Mouse (Mus musculus) frontal cortex, adult (tissue): Measurements from ENCODE around the gene Dmwd.
A peak's percentile ranks its signal among the peaks of the same experiment; 100 is the strongest.

Experiments used
- ATAC-seq: cut with Nextera tagmentation; 2 replicates; pipeline ENCODE4 v1.9.2; 2017; ENCODE audit warnings: mild to moderate bottlenecking, moderate library complexity, mixed read lengths; ENCODE audit not compliant: low TSS enrichment

Dmwd gene

DNA sequence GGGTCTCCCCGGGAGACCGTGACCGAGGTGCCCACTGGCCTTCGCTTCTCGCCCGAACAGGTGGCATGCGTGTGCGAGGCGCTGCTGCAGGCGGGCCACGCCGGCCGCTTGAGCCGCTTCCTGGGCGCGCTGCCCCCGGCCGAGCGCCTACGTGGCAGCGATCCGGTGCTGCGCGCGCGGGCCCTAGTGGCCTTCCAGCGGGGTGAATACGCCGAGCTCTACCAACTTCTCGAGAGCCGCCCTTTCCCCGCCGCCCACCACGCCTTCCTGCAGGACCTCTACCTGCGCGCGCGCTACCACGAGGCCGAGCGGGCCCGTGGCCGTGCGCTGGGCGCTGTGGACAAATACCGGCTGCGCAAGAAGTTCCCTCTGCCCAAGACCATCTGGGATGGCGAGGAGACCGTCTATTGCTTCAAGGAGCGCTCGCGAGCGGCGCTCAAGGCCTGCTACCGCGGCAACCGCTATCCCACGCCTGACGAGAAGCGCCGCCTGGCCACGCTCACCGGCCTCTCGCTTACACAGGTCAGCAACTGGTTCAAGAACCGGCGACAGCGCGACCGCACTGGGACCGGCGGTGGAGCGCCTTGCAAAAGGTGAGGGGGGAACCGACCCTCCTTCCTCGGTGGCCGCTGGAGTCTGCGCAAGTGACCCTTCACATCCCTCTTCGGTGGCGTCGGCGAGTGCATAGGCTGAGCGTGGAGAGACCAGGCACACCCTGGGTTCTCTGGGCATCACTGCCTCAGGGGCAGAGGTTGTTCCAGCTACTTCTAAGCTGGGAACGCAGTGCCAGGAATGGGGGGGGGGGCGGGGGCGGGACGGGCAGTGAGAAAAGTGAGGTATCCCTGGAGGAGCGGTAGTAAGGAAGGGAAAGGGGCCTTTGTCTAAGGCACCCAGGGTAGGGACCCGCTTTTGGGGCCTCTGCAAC is 19.1 kb downstream of the Dmwd start:
- no peak for ATAC-seq

DNA sequence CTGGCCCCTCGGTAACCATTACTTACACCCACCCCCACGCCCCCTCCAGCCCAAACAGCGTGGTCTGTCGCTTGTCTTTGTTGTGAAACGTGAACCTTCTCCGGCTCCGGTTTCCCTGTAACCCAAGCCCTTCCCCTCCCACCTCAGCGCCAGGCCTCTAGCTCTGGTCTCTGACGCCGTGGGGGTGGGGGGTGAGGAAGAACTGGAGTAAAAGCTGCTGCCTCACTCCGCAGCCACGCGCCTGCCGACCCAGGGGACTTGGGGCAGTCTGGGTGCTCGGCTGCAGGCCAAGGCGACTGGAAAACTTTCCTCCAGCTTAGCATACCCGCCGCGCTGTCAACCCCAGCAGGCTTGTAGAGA is 19.7 kb downstream of the Dmwd start:
- no peak for ATAC-seq

- no peak for ATAC-seq
These were observed 20.5 kb downstream of the Dmwd start for GRCm38 (mm10) chr7:19096421-19096976.

DNA sequence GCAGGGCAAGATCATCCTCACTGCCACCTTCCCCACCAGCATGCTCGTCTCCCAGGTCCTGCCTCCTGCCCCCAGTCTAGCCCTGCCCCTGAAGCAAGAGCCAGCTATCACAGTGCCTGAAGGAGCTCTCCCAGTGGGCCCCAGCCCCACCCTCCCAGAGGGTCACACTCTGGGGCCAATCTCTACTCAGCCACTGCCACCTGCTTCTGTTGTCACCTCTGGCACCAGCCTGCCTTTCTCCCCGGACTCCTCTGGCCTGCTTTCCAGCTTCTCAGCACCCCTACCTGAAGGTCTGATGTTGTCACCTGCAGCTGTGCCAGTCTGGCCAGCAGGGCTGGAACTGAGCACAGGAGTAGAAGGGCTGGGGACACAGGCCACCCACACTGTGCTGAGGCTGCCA is 21.2 kb downstream of the Dmwd start:
- ATAC-seq, result no peak

DNA sequence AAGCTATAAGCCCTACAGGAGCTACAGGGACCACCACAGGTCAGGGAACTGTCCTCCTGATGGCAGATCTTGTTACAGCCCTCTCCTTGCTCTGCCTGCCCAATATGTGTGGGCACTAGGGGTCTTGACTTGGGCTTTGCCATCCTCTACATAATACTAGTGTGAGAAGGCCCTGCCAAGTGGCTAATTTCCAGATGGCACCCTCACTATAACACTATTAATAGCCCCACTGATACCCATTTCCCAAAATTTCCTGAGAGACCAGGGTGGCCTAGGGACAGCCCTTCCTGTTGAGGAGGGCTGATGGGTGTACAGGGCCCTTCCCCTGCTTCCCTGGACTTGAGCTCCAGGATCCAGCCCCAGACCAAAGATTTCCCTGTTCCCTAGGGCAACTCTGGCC is 21.8 kb downstream of the Dmwd start:
- ATAC-seq, result no peak

DNA sequence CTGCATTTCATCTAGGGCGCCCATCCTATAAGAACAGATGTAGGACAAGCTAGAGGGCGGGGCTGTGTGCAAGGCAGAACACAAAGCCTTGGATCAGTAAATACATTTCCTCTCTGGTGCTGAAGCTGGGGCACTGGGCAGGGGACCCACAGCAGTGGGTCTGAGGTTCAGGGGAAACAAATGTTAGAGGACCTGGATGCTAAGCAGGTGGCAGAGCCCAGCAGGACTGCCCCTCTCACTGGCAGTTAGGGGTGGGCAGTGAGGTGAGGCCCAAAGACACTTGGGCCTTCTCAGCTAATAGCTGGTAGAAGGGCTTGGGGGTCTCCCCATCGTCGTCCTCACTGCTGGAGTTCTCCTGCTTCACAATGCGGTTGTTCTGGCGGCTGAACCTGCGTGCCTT is 22.8 kb downstream of the Dmwd start:
- ATAC-seq, result no peak

DNA sequence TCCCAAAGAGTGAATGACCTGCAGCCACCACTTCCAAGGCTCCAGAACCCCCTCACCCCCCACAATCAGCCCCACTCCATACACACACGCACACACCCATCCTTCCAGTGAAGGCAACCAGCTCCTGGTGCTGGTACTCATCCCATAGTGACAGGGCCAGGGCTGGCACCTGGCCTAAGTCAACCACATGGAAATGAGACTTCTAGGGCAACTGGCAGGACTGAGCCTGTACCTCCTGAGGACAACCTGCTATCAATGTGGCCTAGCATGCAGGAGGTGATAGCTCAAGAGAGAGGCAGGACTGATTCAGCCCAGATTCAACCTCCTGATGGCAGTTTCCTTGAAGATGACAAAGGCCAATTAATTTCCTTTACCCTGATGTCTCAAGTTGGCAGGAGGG is 24.3 kb downstream of the Dmwd start:
- ATAC-seq, result no peak

DNA sequence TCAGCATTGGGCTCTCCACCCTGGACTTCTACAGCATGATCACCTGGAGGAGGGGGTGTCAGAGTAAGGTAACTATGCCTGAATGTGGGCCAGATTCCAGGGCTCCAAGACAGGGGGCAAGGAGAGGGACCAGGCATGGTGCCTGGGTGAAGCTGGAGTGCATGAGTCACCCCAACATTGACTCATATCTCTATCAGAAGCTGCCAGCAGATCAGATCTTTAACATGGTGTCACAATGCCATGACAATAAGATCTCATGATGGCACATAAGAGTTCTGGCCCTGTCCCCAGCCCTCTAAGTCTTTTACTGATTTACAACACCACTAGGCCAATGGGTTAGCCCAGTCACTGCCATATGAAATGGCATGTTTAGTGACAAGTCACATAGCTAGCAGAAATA is 27.7 kb downstream of the Dmwd start:
- no peak for ATAC-seq

- ATAC-seq, result no peak
These were observed 28.5 kb downstream of the Dmwd start for GRCm38 (mm10) chr7:19104486-19104885.

DNA sequence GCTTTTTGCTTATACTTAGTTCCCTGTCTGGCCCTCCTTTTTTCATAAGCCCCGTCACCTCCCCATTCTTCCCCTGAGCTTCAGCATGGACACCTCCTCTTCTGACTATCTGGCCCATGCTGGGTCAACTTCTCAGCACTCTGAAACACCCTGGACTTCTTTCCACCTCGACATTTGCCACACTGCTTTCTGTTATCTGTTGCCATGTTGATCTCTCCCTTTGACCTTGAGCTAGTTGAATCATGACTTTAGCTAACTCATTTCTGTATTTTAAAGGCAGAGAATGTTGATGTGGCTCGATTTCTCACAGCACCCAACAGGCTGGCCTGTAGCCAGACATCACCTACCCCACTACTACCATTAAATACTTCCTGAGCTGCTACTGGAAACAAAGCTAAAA is 31.4 kb downstream of the Dmwd start:
- no peak for ATAC-seq

- ATAC-seq, result no peak
These were observed 33.5 kb downstream of the Dmwd start for GRCm38 (mm10) chr7:19109565-19109964.

- ATAC-seq, result no peak
These were observed 42.2 kb downstream of the Dmwd start, which contains the start of gene Gm4969 for GRCm38 (mm10) chr7:19118028-19118771. Gene Gm4969, minus strand, starts transcription at chr7:19118368.

GRCm38 (mm10) chr7:19119083-19119482 is 43.1 kb downstream of the Dmwd start:
- no peak for ATAC-seq

GRCm38 (mm10) chr7:19119631-19120429 is 43.8 kb downstream of the Dmwd start, which contains the start of gene Fbxo46:
Gene Fbxo46, plus strand, starts transcription at chr7:19119859.
- ATAC-seq, result peak; percentile 99

DNA sequence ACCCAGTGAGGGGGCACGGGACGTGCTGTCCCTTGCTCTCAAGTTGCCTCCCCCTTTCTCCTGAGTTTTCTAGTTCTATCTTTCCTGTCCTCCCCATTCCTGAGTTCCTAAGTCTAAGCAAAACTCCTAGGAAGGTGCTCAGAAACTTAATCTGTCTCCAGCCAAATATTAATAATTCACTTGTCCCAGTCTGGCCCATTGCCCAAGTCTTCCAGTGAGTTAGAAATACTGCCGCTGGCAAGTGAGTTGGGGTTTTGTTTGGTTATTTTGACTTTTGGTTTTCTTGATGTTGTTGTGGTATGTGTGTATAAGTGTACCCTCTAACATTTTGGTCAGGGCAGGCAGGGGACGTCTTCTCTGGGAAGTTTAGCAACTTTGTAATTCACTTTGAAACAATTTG is 45.7 kb downstream of the Dmwd start:
- ATAC-seq, result no peak

DNA sequence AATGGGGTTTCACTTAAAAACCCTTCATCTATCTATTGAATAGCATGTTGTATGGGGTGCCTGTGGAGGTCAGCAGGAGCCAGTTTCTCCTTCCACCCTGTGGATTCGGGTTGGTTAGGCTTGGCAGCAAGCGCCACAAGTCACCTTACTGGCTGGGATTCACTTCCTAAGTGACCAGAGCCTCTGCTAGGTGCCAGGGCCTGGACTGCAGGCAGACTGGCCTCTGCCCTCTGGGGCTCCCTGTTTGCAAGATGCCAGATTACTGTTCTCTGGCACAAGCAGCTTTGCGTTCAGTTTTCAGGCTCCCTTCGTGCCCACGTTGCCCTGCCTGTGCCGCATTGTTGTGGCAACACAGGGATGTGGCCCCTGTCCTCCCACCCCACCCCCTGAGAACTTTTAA is 48.7 kb downstream of the Dmwd start:
- no peak for ATAC-seq

GRCm38 (mm10) chr7:19127744-19128143 is 51.7 kb downstream of the Dmwd start:
- no peak for ATAC-seq

GRCm38 (mm10) chr7:19129396-19129795 is 53.4 kb downstream of the Dmwd start:
- ATAC-seq, result no peak

- no peak for ATAC-seq
These were observed 54.6 kb downstream of the Dmwd start for GRCm38 (mm10) chr7:19130657-19131056.

GRCm38 (mm10) chr7:19131324-19131848 is 55.4 kb downstream of the Dmwd start:
- peak; percentile 97 for ATAC-seq
